Mouse (Mus musculus): ENCODE results near the gene Gldc. TPM values are rescaled to one million over a fixed set of nuclear protein-coding genes. Genes with fewer than 3 reads are reported as not detected.
A peak's percentile ranks its signal among the peaks of the same experiment; 100 is the strongest.
"Not testable (repeated sequence)": the region's sequence is repeated elsewhere in the genome, so short reads cannot be mapped to it uniquely, and the experiment has no call there.

Gldc gene
- 1.8 TPM in 2 replicates for polyA plus RNA-seq (2015; fragmentation: Nextera tagmentation; extraction: Ambion mirVana)

GRCm38 (mm10) chr19:30174919-30175571 lies at the start of gene Gldc:
TSS of gene Gldc (minus strand) at chr19:30175429.
- H3K4me1 ChIP-seq (replicated peaks) = peaks cover 5% of the 10 kb centered on the region; the same call in 1 of the 2 replicates
- H3K27ac ChIP-seq = no peak within 1 kb of the TSS
- WGBS = 1% methylated on average over 44 of the region's 53 CpGs
- H3K4me3 ChIP-seq (replicated peaks) = peak within 1 kb of the TSS; percentile 50
- peak within 1 kb of the TSS; percentile 97 for H3K4me2 ChIP-seq (replicated peaks)
- ATAC-seq = peak; percentile 95
- H3K9ac ChIP-seq = peak within 1 kb of the TSS; percentile 40; the same call in 1 of the 2 replicates
- no peaks in the 10 kb centered on the region for H3K36me3 ChIP-seq
- peaks cover 20% of the 10 kb centered on the region; the same call in 1 of the 2 replicates for H3K27me3 ChIP-seq (replicated peaks)
- no peaks in the 10 kb centered on the region for H3K9me3 ChIP-seq

GRCm38 (mm10) chr19:30222593-30222992 lies 47.4 kb upstream of the Gldc start:
- H3K9ac ChIP-seq; ATAC-seq; H3K4me2 ChIP-seq (replicated peaks); H3K4me3 ChIP-seq (replicated peaks); H3K4me1 ChIP-seq (replicated peaks); H3K9me3 ChIP-seq; H3K27me3 ChIP-seq (replicated peaks); H3K36me3 ChIP-seq; H3K27ac ChIP-seq: not testable (repeated sequence)
- WGBS = 50% methylated on average over 8 of the region's 8 CpGs

- H3K4me1 ChIP-seq (replicated peaks) = no peaks in the 10 kb centered on the region
- H3K9me3 ChIP-seq = no peaks in the 10 kb centered on the region
- H3K4me2 ChIP-seq (replicated peaks) = no peak overlapping the region
- H3K27me3 ChIP-seq (replicated peaks) = no peaks in the 10 kb centered on the region
- no peak overlapping the region for H3K27ac ChIP-seq
- H3K9ac ChIP-seq = no peak overlapping the region
- no peak for ATAC-seq
- H3K4me3 ChIP-seq (replicated peaks) = no peak overlapping the region
- 26% methylated on average over 7 of the region's 7 CpGs for WGBS
- H3K36me3 ChIP-seq = no peaks in the 10 kb centered on the region
Measured at GRCm38 (mm10) chr19:30217335-30217734, 42.1 kb upstream of the Gldc start.

- Histone ChIP-seq H3K9me3 (no peaks in the 10 kb centered on the region), H3K27me3 (replicated peaks) (no peaks in the 10 kb centered on the region), H3K4me3 (replicated peaks) (no peak overlapping the region), H3K36me3 (no peaks in the 10 kb centered on the region), H3K4me1 (replicated peaks) (no peaks in the 10 kb centered on the region), H3K9ac (no peak overlapping the region), H3K27ac (no peak overlapping the region), H3K4me2 (replicated peaks) (no peak overlapping the region)
- no peak for ATAC-seq
- WGBS = 77% methylated on average over 4 of the region's 4 CpGs
Measured at GRCm38 (mm10) chr19:30216186-30216585, 41.0 kb upstream of the Gldc start.

- not testable (repeated sequence) for H3K36me3 ChIP-seq; H3K4me3 ChIP-seq (replicated peaks); H3K27ac ChIP-seq; H3K27me3 ChIP-seq (replicated peaks); H3K9me3 ChIP-seq; H3K4me1 ChIP-seq (replicated peaks); H3K4me2 ChIP-seq (replicated peaks); ATAC-seq; H3K9ac ChIP-seq
- WGBS = 70% methylated on average over 2 of the region's 2 CpGs
Measured at GRCm38 (mm10) chr19:30215736-30216135, 40.5 kb upstream of the Gldc start.

- Histone ChIP-seq H3K36me3 (no peaks in the 10 kb centered on the region), H3K4me3 (replicated peaks) (no peak overlapping the region), H3K4me1 (replicated peaks) (no peaks in the 10 kb centered on the region), H3K9ac (no peak overlapping the region), H3K4me2 (replicated peaks) (no peak overlapping the region), H3K27me3 (replicated peaks) (no peaks in the 10 kb centered on the region), H3K27ac (no peak overlapping the region), H3K9me3 (no peaks in the 10 kb centered on the region)
- WGBS = 40% methylated on average over 2 of the region's 2 CpGs
- no peak for ATAC-seq
Measured at GRCm38 (mm10) chr19:30214026-30214425, 38.8 kb upstream of the Gldc start.

- H3K27me3 ChIP-seq (replicated peaks); H3K4me2 ChIP-seq (replicated peaks); H3K4me3 ChIP-seq (replicated peaks); ATAC-seq; H3K36me3 ChIP-seq; H3K4me1 ChIP-seq (replicated peaks); H3K27ac ChIP-seq; H3K9me3 ChIP-seq; H3K9ac ChIP-seq: not testable (repeated sequence)
- 76% methylated on average over 8 of the region's 8 CpGs for WGBS
Measured at GRCm38 (mm10) chr19:30209006-30209405, 33.8 kb upstream of the Gldc start.

GRCm38 (mm10) chr19:30206981-30207380 lies 31.8 kb upstream of the Gldc start:
- no peaks in the 10 kb centered on the region for H3K4me1 ChIP-seq (replicated peaks)
- no peak overlapping the region for H3K4me3 ChIP-seq (replicated peaks)
- H3K9me3 ChIP-seq = no peaks in the 10 kb centered on the region
- H3K36me3 ChIP-seq = no peaks in the 10 kb centered on the region
- no peaks in the 10 kb centered on the region for H3K27me3 ChIP-seq (replicated peaks)
- ATAC-seq = peak; percentile 58; the same call in 1 of the 2 replicates
- WGBS = 60% methylated on average over 1 of the region's 1 CpGs
- no peak overlapping the region for H3K4me2 ChIP-seq (replicated peaks)
- H3K27ac ChIP-seq = no peak overlapping the region
- no peak overlapping the region for H3K9ac ChIP-seq

- no peaks in the 10 kb centered on the region for H3K36me3 ChIP-seq
- H3K9me3 ChIP-seq = no peaks in the 10 kb centered on the region
- no peak for ATAC-seq
- H3K27me3 ChIP-seq (replicated peaks) = no peaks in the 10 kb centered on the region
- 87% methylated on average over 4 of the region's 4 CpGs for WGBS
- H3K9ac ChIP-seq = no peak overlapping the region
- H3K4me3 ChIP-seq (replicated peaks) = no peak overlapping the region
- H3K4me1 ChIP-seq (replicated peaks) = no peaks in the 10 kb centered on the region
- H3K27ac ChIP-seq = no peak overlapping the region
- no peak overlapping the region for H3K4me2 ChIP-seq (replicated peaks)
Measured at GRCm38 (mm10) chr19:30205874-30206273, 30.6 kb upstream of the Gldc start.

GRCm38 (mm10) chr19:30205159-30205816 lies 30.1 kb upstream of the Gldc start:
- Histone ChIP-seq H3K27me3 (replicated peaks) (no peaks in the 10 kb centered on the region), H3K36me3 (no peaks in the 10 kb centered on the region), H3K4me3 (replicated peaks) (no peak overlapping the region), H3K4me2 (replicated peaks) (no peak overlapping the region), H3K27ac (no peak overlapping the region), H3K4me1 (replicated peaks) (no peaks in the 10 kb centered on the region), H3K9me3 (no peaks in the 10 kb centered on the region), H3K9ac (no peak overlapping the region)
- WGBS = 19% methylated on average over 12 of the region's 12 CpGs
- ATAC-seq = peak; percentile 32

GRCm38 (mm10) chr19:30202177-30202576 lies 26.9 kb upstream of the Gldc start:
- H3K27ac ChIP-seq = no peak overlapping the region
- ATAC-seq = no peak
- no peaks in the 10 kb centered on the region for H3K27me3 ChIP-seq (replicated peaks)
- no peak overlapping the region for H3K4me3 ChIP-seq (replicated peaks)
- no peaks in the 10 kb centered on the region for H3K36me3 ChIP-seq
- no peak overlapping the region for H3K9ac ChIP-seq
- WGBS = 51% methylated on average over 7 of the region's 7 CpGs
- no peaks in the 10 kb centered on the region for H3K4me1 ChIP-seq (replicated peaks)
- H3K4me2 ChIP-seq (replicated peaks) = no peak overlapping the region
- no peaks in the 10 kb centered on the region for H3K9me3 ChIP-seq

- no peak overlapping the region for H3K27ac ChIP-seq
- H3K27me3 ChIP-seq (replicated peaks) = no peaks in the 10 kb centered on the region
- H3K9me3 ChIP-seq = no peaks in the 10 kb centered on the region
- no peaks in the 10 kb centered on the region for H3K4me1 ChIP-seq (replicated peaks)
- H3K36me3 ChIP-seq = no peaks in the 10 kb centered on the region
- ATAC-seq = no peak
- H3K4me3 ChIP-seq (replicated peaks) = no peak overlapping the region
- no peak overlapping the region for H3K4me2 ChIP-seq (replicated peaks)
- no peak overlapping the region for H3K9ac ChIP-seq
- 64% methylated on average over 6 of the region's 6 CpGs for WGBS
Measured at GRCm38 (mm10) chr19:30194999-30195398, 19.8 kb upstream of the Gldc start.

- no peak for ATAC-seq
- Histone ChIP-seq H3K27me3 (replicated peaks) (no peaks in the 10 kb centered on the region), H3K9me3 (no peaks in the 10 kb centered on the region), H3K36me3 (no peaks in the 10 kb centered on the region), H3K9ac (no peak overlapping the region), H3K27ac (no peak overlapping the region), H3K4me1 (replicated peaks) (no peaks in the 10 kb centered on the region), H3K4me3 (replicated peaks) (no peak overlapping the region), H3K4me2 (replicated peaks) (no peak overlapping the region)
- WGBS = 87% methylated on average over 2 of the region's 2 CpGs
Measured at GRCm38 (mm10) chr19:30187232-30187631, 12.0 kb upstream of the Gldc start.
